Mouse (Mus musculus): Measurements from ENCODE around the gene Oosp1. TPM values are rescaled to one million over a fixed set of nuclear protein-coding genes. Genes with fewer than 3 reads are reported as not detected.

The Oosp1 gene
- not detected for total RNA-seq (2021)
- long read RNA-seq, experiment 1, result 0 reads
- long read RNA-seq, experiment 2, result 0 reads

DNA sequence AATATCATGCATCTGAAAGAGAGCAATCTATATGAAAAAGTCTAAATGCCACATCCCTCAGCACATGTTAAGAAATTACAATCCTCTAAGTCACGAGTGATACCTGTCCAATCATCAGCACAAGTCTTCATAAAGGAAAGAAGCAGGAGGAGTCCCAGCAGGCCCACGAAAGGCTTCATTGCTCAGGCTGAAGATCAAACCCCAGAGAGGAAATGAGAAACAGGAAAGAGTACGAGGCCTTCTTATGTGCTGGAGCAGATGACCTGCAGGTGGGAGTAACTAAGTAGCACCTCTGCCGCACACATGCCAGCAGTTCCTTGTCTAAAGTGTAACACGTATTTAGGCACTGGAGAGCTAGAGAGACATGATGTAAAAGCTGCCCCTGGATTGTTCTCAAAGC is at the start of gene Oosp1:
Gene Oosp1, minus strand, starts transcription at position 312 of the 400 bp plus-strand sequence.
- no peak for DNase-seq (ENCODE audit: low spot score in 2 of 2)

DNA sequence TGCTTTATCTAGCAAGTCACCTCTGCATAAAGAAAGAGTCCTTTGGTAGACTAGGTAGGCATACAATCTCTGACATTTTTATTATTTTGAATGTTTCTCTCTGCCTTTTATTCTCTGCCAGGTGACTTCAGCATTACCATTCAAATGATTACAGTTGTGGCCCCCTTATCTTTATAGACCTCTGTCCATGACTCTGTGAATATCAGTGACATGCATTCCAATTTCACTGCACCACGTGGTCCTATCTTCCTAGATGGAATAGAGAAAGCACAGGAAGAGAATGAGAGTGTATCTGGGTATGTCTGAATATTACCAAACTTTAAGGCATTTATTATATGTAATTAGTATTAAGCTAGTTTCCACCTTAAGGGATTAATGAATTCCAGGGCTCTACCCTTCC is 45.5 kb upstream of the Oosp1 start:
- no peak for DNase-seq (ENCODE audit: low spot score in 2 of 2)

DNA sequence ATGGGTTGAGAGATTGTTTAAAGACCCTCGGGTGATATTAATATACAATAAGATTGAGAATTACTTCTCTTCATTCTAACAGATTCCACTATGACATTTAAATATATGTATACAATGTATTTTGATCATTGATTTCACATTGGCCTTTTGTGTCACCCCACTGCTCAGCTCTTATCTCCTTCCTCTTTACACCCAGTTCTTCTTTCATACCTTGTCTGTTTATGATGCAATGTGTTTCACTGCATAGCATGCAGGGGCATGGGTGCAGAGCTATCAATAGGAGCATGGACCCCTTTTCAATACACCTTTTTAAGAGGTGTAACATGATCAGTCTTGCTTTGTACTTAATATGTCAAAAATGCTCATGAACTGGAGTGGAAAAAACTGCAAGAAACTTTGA is 39.3 kb upstream of the Oosp1 start:
- DNase-seq (ENCODE audit: low spot score in 2 of 2), result no peak

DNA sequence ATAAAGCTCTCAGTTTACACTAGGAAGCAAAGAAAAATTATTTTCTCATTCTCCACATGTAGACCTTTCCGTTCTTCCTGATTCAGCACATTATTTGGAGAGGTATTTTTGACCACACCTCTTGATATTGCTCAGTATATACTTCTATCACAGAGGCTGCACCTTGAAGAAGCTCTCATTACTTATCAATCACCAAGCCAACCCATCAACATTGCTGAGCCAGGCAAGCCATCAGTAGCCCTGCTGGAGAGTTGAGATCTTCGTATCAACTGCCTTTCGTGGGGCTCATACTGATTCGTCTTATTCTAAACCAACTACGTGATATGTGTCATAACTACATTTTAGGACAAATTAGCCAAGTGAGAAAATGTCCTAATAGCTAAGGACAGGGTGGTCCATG is 36.4 kb upstream of the Oosp1 start:
- no peak for DNase-seq (ENCODE audit: low spot score in 2 of 2)

DNA sequence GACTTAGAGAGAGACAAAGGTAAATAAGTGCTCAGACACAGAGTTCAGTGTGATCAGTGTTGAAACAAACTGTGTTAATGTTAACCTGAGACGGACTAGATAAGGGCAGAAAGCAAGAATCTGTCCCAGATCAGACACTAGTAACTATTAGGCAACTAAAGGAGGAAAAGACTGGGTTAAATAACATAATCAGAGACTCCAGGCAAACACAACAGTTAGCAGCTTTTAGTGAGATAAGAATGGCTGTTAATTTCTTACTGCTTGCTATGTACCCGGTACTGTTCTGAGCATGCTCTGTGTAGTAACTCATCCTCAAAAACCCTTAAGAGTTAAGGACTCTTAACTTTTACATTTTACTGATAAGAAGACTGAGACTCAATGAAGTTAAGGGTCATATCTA is 35.0 kb upstream of the Oosp1 start:
- DNase-seq (ENCODE audit: low spot score in 2 of 2), result no peak

DNA sequence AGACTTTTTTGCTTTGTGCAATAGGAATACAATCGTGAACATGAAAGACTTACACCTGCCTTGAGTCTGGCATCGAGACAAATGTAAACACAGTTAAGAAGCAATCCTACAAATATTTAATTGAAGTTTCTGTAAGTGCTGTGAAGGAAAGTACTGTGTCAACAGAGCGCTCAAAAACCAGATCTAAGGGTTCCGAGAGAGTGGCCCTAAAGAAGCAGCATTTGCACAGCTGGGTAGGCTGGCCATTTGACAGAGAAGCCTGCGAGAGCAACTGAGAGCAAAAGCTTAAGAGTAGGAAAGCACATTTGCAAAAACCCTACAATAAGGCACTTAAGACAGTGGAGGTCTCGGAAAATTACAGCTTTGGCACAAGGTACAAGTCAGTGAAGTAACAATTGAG is 33.3 kb upstream of the Oosp1 start:
- no peak for DNase-seq (ENCODE audit: low spot score in 2 of 2)

DNA sequence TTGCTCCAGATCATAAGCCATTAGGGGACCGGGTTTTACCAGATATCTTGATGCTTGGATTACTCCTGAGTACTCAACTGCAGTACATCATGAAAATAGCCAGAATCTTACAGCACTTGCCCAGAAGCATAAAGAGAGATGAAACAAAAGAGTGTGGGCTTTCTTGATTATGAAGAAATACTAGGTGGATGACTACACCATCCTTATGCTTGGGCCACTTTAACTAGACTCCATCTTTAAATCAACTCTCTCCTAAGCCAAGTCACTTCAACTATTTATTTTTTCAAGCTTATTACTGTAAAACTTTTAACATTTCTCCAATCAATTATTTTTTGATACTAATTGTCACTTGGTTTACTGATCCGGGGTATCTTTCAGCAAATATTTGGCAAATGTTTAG is 32.9 kb upstream of the Oosp1 start:
- DNase-seq (ENCODE audit: low spot score in 2 of 2), result no peak

DNA sequence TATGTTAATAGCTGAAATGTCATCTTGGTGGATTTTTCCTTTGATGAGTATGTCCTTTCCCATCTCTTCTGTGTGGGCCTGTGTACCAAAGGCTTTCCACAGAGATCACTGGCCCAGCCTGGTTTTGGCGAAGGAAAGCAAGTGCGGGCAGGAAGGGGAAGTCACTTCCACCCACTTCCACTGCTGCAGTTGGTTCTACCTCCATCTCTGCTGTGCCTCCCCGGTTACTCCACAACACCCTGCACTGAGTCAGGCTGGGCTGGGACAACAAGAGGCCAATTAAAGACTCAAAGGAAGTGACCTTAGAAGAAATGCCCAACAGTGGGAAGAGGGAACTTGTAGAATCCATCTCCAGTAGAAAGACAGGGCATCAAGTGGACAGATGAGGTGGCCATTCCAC is 29.1 kb upstream of the Oosp1 start:
- DNase-seq (ENCODE audit: low spot score in 2 of 2), result no peak

DNA sequence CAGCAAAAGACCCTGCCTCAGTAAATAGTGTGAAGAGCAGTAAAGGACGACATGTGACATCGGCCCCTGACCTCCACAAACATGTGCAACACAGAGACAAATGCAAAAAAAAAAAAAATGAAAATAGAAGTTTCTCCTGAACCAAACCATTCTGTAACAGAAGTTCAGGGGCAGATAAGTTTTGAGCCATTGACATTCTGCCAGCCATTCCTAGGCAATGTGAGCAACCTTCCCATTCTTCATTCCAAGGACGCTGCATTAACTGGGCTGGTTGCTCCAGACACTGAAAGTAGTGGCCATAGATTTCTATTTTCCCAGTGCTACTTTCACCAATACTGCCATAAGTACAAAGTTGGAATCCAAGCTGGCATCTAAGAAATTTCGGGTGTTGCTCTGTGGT is 21.5 kb upstream of the Oosp1 start:
- no peak for DNase-seq (ENCODE audit: low spot score in 2 of 2)

DNA sequence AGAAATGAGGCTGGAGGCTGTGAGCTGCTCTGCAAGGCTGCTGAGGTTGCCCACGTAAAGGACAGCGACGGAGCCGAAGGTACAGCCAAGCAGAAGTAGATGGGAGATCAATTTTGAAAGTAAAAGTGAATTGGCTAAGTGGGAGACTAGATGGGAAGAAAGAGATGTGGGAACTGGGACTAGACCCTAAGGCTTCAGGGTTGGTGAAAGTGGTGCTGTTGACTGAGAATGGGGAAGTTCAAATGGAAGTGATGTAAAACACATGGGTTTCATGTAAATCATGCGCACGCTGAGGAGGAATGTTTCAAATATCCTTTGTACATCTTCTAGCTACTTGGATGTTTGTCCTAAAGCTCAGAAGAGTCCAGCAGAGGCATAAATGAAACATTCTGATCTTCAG is 7.4 kb upstream of the Oosp1 start:
- DNase-seq (ENCODE audit: low spot score in 2 of 2), result no peak

DNA sequence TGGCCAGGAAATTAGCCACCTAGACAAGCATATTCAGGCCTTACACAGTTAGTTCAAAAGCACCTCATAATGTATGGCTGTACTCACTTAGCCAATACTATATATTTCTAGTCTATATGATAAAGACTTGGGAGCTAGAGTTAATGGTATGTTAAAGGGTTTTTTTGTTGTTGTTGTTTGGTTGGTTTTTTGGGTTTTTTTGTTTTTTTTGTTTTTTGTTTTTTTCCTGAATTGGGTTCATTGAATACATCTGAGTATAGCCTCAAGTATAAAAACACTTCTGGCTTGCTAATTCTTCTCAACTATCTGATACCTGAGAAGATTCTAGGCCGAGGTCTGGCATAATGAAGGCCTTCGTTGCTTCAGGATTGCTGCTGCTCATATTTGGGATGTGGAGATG is 5.8 kb upstream of the Oosp1 start, which contains the start of gene Oosp3:
Gene Oosp3, plus strand, starts transcription at position 301 of the 400 bp plus-strand sequence.
- no peak for DNase-seq (ENCODE audit: low spot score in 2 of 2)

DNA sequence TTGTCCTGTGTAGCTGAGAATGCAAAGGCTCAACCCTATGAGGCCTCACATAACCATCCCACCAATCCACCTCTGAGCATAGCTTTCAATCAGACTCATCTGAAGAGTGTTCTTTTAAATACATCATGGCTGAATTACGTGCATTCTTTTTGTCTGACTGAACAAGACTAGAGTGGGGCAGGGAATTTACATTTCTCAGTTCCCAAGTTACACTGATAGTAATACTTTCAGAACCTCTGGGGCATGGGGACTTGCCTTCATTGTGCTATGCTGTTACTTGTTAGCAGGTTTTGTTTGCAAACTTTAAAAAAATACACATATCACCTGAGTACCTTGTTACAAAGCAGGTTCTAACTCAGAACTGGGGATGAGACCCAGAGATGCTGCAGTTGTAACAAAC is 504 bp upstream of the Oosp1 start:
- DNase-seq (ENCODE audit: low spot score in 2 of 2), result no peak

DNA sequence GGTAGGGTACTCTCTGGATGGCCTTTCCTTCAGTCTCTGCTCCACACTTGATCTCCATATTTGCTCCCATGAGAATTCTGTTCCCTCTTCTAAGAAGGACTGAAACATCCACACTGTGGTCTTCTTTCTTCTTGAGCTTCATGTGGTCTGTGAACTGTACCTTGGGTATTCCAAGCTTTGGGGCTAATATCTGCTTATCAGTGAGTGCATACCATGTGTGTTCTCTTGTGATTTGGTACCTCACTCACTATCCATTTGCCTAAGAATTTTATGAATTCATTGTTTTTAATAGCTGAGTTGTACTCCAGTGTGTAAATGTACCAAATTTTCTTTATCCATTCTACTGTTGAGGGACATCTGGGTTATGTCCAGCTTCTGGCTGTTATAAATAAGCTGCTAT is 29.4 kb downstream of the Oosp1 start:
- DNase-seq (ENCODE audit: low spot score in 2 of 2), result no peak

DNA sequence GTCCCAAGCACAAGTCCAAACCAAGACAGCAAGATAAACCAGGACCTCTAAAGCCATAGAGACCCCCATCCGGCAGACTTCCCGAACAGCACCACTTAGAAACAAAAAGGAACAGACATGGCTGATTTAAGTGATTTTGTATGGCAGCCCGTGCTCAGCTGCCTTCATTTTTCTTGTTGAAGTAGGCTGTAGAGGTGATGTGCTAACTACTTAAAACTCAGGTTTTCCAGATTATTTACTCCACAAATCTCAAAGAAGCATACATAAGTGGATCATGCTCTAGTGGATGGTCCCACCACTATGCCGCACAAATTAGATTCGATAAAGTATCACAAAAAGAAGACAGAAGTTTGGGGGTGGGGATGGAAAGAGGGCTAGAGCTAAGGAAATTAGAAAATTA is 30.5 kb downstream of the Oosp1 start, which contains the start of gene Oosp2:
Gene Oosp2, minus strand, starts transcription at position 101 of the 400 bp plus-strand sequence.
- DNase-seq (ENCODE audit: low spot score in 2 of 2), result no peak

DNA sequence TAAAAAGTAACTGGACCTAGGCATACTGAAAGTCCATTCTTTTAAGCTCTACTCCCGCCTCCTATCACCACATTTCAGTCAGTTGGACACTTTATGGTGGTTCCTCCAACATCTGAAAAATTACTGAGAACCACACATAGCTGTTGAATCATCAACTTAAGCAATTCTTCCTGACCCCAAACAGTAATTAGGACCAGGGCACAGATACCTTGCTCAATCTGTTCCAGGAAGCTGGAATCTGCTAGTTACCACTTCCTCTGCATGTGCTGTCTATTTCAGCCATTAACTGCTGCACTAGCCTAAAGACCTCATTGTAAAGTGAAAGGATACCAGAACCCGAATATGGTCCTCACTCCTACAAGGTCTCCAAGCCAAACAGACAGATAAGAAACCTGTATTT is 31.8 kb downstream of the Oosp1 start:
- no peak for DNase-seq (ENCODE audit: low spot score in 2 of 2)

DNA sequence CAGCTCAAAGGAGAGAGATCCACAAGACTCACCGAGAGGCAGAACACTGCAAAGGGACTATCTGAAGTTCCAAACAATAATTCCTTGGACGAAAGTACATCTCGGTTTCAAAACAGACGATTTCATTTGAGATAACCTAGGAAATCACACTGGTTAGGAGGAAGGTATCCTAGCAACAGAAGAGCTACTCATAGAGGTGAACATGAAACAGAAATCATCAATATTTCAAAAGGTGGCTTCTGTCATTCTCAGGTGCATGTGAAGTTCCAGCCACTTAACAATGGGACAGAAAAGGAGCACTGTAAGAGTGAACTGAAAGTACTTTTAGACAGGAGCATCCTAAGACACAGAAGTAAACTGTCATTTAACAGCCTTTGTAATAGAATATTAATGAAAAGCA is 41.4 kb downstream of the Oosp1 start:
- DNase-seq (ENCODE audit: low spot score in 2 of 2), result no peak

DNA sequence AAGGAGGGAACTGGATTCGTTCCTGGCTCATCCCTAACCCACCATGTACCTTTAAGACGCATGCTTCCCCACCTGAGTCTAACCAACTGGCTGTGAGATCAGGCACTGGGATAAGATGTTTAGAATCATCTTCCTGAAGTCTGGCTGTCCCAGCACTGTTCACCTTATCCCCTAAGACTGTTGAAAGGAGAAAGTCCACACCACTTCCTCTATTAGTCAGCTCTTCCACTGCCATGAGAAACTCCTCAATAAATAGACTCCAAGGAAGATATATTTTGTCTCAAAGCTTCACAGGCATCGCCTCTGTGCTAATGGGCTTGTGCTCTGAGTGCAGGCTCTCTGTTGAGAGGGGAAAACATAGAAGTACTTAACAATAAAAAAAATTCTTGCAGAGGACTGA is 44.8 kb downstream of the Oosp1 start:
- no peak for DNase-seq (ENCODE audit: low spot score in 2 of 2)

DNA sequence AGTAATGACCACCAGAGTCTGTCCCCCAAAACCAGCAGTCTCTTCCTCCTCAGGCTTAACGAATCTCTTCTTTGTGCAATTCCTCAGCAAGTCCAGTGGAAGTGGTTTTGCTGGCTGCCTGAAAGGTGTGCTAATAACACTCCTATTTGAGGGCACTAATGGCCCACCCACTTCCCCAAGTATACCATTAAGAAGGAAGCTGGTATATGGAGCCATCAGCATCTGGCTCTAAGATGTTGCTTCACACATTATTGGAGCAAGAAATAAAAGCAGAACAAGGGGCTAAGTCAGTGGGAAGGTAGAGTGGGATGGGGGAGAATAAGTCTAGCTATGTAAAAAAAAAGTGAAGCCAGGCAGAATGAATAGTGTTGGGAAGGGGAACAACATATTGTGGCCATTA is 50.2 kb downstream of the Oosp1 start, which contains the start of gene Ms4a3:
Gene Ms4a3, minus strand, starts transcription at position 120 of the 400 bp plus-strand sequence.
- DNase-seq (ENCODE audit: low spot score in 2 of 2), result no peak

DNA sequence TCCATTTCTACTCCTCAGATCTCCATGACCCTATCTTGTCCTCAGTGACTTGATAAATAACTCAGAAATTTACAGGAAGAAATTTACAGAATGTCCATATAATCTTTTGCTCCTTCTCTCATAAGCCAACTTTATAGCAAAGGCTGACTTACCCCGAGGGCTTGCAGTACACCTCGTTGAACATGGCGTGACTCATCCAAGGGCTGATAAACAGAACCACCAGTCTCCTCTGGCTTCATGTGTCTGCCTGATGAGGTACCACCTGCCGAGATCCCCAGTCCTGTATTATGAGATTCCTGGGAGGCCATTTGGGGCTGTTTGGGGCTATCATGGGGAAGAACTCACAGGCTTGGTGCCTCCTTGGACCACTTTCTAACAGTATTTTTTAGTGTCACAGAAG is 51.9 kb downstream of the Oosp1 start:
- DNase-seq (ENCODE audit: low spot score in 2 of 2), result no peak

DNA sequence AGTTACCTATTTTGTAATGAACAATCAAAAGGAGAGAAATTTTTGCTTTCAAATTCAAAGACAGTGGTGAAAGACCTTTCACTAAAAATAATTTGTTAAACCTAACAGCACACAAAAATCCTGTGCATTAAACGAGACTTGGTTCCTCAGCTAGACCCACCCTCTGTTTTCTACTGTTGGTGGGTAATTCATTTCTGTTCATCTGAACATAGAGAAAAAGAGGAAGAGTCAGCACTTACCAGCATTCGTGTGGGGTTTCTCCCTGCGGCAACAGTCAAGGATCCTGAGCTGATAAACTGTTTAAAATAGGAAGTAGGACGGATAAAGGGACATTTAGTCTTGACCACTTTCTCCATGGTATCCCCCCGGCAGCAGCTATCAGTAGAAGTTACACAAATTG is 55.4 kb downstream of the Oosp1 start:
- DNase-seq (ENCODE audit: low spot score in 2 of 2), result no peak

DNA sequence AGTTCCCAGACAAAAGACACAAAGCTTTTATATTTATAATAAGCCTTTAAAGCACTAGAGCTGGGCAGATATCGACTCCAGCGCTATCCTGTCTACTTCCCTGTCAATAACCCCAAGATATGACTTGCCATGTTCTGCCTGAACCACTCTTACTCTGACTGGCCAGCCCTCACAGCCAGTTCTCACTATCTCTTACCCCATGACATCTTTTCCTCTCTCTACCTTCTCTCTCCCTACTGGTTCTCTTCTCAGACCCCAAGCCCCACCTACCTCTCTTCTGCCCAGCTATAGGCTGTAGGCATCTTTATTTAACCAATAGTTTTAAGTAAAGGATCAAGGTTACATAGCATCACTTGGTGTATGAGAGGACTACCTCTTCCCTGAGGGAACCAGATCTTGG is 56.6 kb downstream of the Oosp1 start:
- no peak for DNase-seq (ENCODE audit: low spot score in 2 of 2)

DNA sequence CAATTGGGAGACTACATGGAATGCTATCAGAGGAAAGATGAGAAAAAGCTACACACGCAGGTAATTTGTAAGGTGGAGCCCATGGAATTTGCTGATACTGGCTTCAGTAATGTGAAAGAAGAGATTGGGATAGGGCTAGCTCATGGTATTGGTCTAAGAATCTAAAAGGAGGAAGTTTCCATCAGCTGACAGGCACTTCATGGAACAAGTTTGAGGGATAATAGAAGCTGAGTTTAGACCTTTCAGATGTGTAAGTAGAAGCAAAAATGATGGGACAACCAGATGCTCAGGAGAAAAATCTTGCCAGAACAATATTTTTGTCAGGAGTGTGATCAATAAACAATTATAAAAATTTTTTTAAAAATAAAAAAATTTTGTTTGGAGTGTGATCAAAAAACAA is 57.2 kb downstream of the Oosp1 start:
- no peak for DNase-seq (ENCODE audit: low spot score in 2 of 2)

DNA sequence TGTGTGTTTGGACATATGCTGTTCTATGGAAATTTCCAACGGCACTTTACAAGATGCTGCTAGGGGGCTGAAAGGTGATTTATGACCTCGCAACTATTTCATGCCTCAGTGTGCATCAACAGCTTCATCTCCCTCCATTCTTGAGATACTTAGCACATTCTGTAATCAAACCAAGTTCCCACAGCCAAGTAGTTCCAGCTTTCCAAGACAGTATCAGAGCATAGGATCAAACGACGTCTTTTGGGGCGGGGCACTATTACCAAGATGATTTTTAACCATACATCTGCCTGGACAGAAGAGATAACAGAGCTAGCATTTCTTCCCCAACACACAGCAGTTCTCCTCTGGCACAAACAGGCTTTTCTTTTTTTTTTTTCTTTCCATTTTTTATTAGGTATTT is 65.7 kb downstream of the Oosp1 start:
- DNase-seq (ENCODE audit: low spot score in 2 of 2), result no peak

DNA sequence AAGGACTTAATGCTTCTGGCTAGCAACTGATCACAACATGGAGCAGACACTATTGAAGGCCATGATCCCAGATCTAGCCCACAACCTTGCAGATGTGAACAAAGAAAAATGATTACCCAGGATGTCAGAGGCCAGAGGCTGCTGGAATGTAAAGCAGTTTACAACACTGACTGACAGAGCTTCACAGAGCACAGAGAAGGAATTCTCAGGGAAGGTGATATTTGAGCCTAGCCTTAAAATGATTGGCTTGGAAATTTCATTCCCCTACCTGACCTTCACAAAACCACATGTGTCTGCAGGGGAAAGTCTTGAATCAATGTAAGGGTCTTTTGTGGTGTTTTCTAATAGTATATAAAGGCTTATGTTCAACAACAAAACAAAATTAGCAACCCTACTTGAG is 66.2 kb downstream of the Oosp1 start:
- DNase-seq (ENCODE audit: low spot score in 2 of 2), result no peak
